Mouse (Mus musculus) liver, embryonic 13.5 days (tissue): ENCODE data around the gene Hnrnpu. TPM values are rescaled to one million over a fixed set of nuclear protein-coding genes. Genes with fewer than 3 reads are reported as not detected.
"Not testable (repeated sequence)": the region's sequence is repeated elsewhere in the genome, so short reads cannot be mapped to it uniquely, and the experiment has no call there.

Source experiments
- ATAC-seq: fragments of 200-750 bp; cut with Nextera tagmentation; 2 replicates; pipeline ENCODE4 v1.8.0; 2017; ENCODE audit warnings: low read depth, mild to moderate bottlenecking, moderate number of reproducible peaks, moderate library complexity
- DNase-seq: peaks from one replicate; pipeline ENCODE4 v3.0.0; 2022
- H3K27ac ChIP-seq: fragments of 300-500 bp; sonication (generic); 2 replicates; pipeline ENCODE4 v1.5.1; 2015; ENCODE audit warnings: moderate library complexity, mild to moderate bottlenecking, inconsistent platforms
- H3K27me3 ChIP-seq: fragments of 300-500 bp; sonication (generic); 2 replicates; pipeline ENCODE4 v1.6.1; 2015; ENCODE audit warnings: mild to moderate bottlenecking, inconsistent platforms
- H3K36me3 ChIP-seq: fragments of 300-500 bp; sonication (generic); 2 replicates; pipeline ENCODE4 v1.6.1; 2015; ENCODE audit warnings: mild to moderate bottlenecking, inconsistent platforms
- H3K4me1 ChIP-seq: fragments of 300-500 bp; sonication (generic); replicated peaks from 2 replicates; pipeline ENCODE4 v1.6.1; 2015; ENCODE audit warnings: inconsistent platforms
- H3K4me2 ChIP-seq: fragments of 300-500 bp; sonication (generic); 2 replicates; pipeline ENCODE4 v1.6.1; 2015; ENCODE audit warnings: inconsistent platforms, mild to moderate bottlenecking, moderate library complexity
- H3K4me3 ChIP-seq: fragments of 300-500 bp; sonication (generic); replicated peaks from 2 replicates; pipeline ENCODE4 v1.5.1; 2015; ENCODE audit warnings: mild to moderate bottlenecking, inconsistent platforms
- H3K9ac ChIP-seq: fragments of 300-500 bp; sonication (generic); 2 replicates; pipeline ENCODE4 v1.6.1; 2015; ENCODE audit warnings: mild to moderate bottlenecking, inconsistent platforms
- H3K9me3 ChIP-seq: fragments of 300-500 bp; sonication (generic); replicated peaks from 2 replicates; pipeline ENCODE4 v1.6.1; 2016; ENCODE audit warnings: inconsistent platforms
- WGBS: fragments of 180-500 bp; shearing (Covaris S2); methylation state at CpG from one replicate; pipeline ENCODE4 v1.1.7; 2015; ENCODE audit not compliant: insufficient replicate concordance; 5-methylcytosine and 5-hydroxymethylcytosine counted together
- polyA plus RNA-seq: library from polyadenylated mRNA; unstranded; fragments of >200 nt; fragmentation: Nextera tagmentation; extraction: Ambion mirVana; gene quantifications from 2 replicates; pipeline ENCODE4 v1.2.1, GENCODE M21; 2015

The Hnrnpu gene
- polyA plus RNA-seq, 1 experiment from 2014 or later: 177 TPM

GRCm38 (mm10) chr1:178360702-178361101 is 23.1 kb upstream of the Hnrnpu start:
- H3K27ac ChIP-seq: no peak overlapping the region
- no peaks in the 10 kb centered on the region for H3K27me3 ChIP-seq
- no peaks in the 10 kb centered on the region for H3K36me3 ChIP-seq
- DNase-seq: no peak
- H3K4me2 ChIP-seq: no peak overlapping the region
- 57% methylated on average over 2 of the region's 2 CpGs for WGBS
- no peak overlapping the region for H3K4me3 ChIP-seq
- ATAC-seq: no peak
- H3K4me1 ChIP-seq: no peaks in the 10 kb centered on the region
- H3K9ac ChIP-seq: no peak overlapping the region
- H3K9me3 ChIP-seq: no peaks in the 10 kb centered on the region

GRCm38 (mm10) chr1:178360264-178360663 is 22.7 kb upstream of the Hnrnpu start:
- no peak overlapping the region for H3K9ac ChIP-seq
- H3K27ac ChIP-seq: no peak overlapping the region
- ATAC-seq (no peak), DNase-seq (no peak)
- H3K36me3 ChIP-seq: no peaks in the 10 kb centered on the region
- no peak overlapping the region for H3K4me3 ChIP-seq
- no peaks in the 10 kb centered on the region for H3K27me3 ChIP-seq
- no peaks in the 10 kb centered on the region for H3K9me3 ChIP-seq
- WGBS: 61% methylated on average over 11 of the region's 11 CpGs
- H3K4me1 ChIP-seq: no peaks in the 10 kb centered on the region
- H3K4me2 ChIP-seq: no peak overlapping the region

- H3K9me3 ChIP-seq: no peaks in the 10 kb centered on the region
- H3K4me3 ChIP-seq: no peak overlapping the region
- no peak for DNase-seq
- no peaks in the 10 kb centered on the region for H3K4me1 ChIP-seq
- H3K27ac ChIP-seq: no peak overlapping the region
- H3K9ac ChIP-seq: no peak overlapping the region
- no peaks in the 10 kb centered on the region for H3K36me3 ChIP-seq
- no peaks in the 10 kb centered on the region for H3K27me3 ChIP-seq
- 69% methylated on average over 12 of the region's 12 CpGs for WGBS
- H3K4me2 ChIP-seq: no peak overlapping the region
- ATAC-seq: no peak
Observed at GRCm38 (mm10) chr1:178357776-178358710, 20.4 kb upstream of the Hnrnpu start.

GRCm38 (mm10) chr1:178354576-178354975 is 17.0 kb upstream of the Hnrnpu start:
- no peak overlapping the region for H3K27ac ChIP-seq
- no peaks in the 10 kb centered on the region for H3K4me1 ChIP-seq
- H3K4me3 ChIP-seq: no peak overlapping the region
- H3K4me2 ChIP-seq: no peak overlapping the region
- ATAC-seq (no peak), DNase-seq (no peak)
- 43% methylated on average over 3 of the region's 3 CpGs for WGBS
- no peak overlapping the region for H3K9ac ChIP-seq
- H3K27me3 ChIP-seq: no peaks in the 10 kb centered on the region
- no peaks in the 10 kb centered on the region for H3K36me3 ChIP-seq
- no peaks in the 10 kb centered on the region for H3K9me3 ChIP-seq

GRCm38 (mm10) chr1:178351643-178352042 is 14.0 kb upstream of the Hnrnpu start:
- no peaks in the 10 kb centered on the region for H3K36me3 ChIP-seq
- DNase-seq (no peak), ATAC-seq (no peak)
- H3K9ac ChIP-seq: no peak overlapping the region
- H3K9me3 ChIP-seq: no peaks in the 10 kb centered on the region
- H3K27ac ChIP-seq: no peak overlapping the region
- no peak overlapping the region for H3K4me2 ChIP-seq
- no peak overlapping the region for H3K4me3 ChIP-seq
- H3K27me3 ChIP-seq: no peaks in the 10 kb centered on the region
- H3K4me1 ChIP-seq: no peaks in the 10 kb centered on the region

GRCm38 (mm10) chr1:178350792-178351191 is 13.2 kb upstream of the Hnrnpu start:
- Histone ChIP-seq H3K4me1 (no peaks in the 10 kb centered on the region), H3K27ac (no peak overlapping the region), H3K9ac (no peak overlapping the region), H3K9me3 (no peaks in the 10 kb centered on the region), H3K4me3 (no peak overlapping the region), H3K27me3 (no peaks in the 10 kb centered on the region), H3K36me3 (no peaks in the 10 kb centered on the region), H3K4me2 (no peak overlapping the region)
- DNase-seq: no peak
- no peak for ATAC-seq
- 82% methylated on average over 2 of the region's 2 CpGs for WGBS

- not testable (repeated sequence) for H3K4me1 ChIP-seq, H3K36me3 ChIP-seq, DNase-seq, H3K27ac ChIP-seq, H3K4me3 ChIP-seq, H3K9me3 ChIP-seq, H3K9ac ChIP-seq, H3K27me3 ChIP-seq, ATAC-seq, H3K4me2 ChIP-seq
- 75% methylated on average over 10 of the region's 10 CpGs for WGBS
Observed at GRCm38 (mm10) chr1:178344071-178344805, 6.6 kb upstream of the Hnrnpu start.

- 61% methylated on average over 5 of the region's 5 CpGs for WGBS
- ATAC-seq (no peak), DNase-seq (no peak)
- H3K9ac ChIP-seq: no peak overlapping the region
- H3K4me3 ChIP-seq: no peak overlapping the region
- no peak overlapping the region for H3K4me2 ChIP-seq
- peaks cover 17% of the 10 kb centered on the region for H3K4me1 ChIP-seq
- no peaks in the 10 kb centered on the region for H3K36me3 ChIP-seq
- no peaks in the 10 kb centered on the region for H3K27me3 ChIP-seq
- H3K27ac ChIP-seq: no peak overlapping the region
- no peaks in the 10 kb centered on the region for H3K9me3 ChIP-seq
Observed at GRCm38 (mm10) chr1:178342612-178343011, 5.0 kb upstream of the Hnrnpu start.

- DNase-seq: no peak
- H3K4me1 ChIP-seq: peaks cover 17% of the 10 kb centered on the region
- H3K4me2 ChIP-seq: no peak overlapping the region
- WGBS: 50% methylated on average over 1 of the region's 1 CpGs
- no peak overlapping the region for H3K27ac ChIP-seq
- no peaks in the 10 kb centered on the region for H3K9me3 ChIP-seq
- H3K36me3 ChIP-seq: no peaks in the 10 kb centered on the region
- H3K27me3 ChIP-seq: no peaks in the 10 kb centered on the region
- no peak overlapping the region for H3K9ac ChIP-seq
- no peak for ATAC-seq
- no peak overlapping the region for H3K4me3 ChIP-seq
Observed at GRCm38 (mm10) chr1:178342063-178342462, 4.5 kb upstream of the Hnrnpu start.

- no peak for ATAC-seq
- H3K9ac ChIP-seq: no peak overlapping the region
- no peak overlapping the region for H3K4me2 ChIP-seq
- H3K4me1 ChIP-seq: peaks cover 17% of the 10 kb centered on the region
- H3K27ac ChIP-seq: no peak overlapping the region
- 67% methylated on average over 3 of the region's 3 CpGs for WGBS
- H3K27me3 ChIP-seq: no peaks in the 10 kb centered on the region
- no peaks in the 10 kb centered on the region for H3K9me3 ChIP-seq
- DNase-seq: no peak
- no peak overlapping the region for H3K4me3 ChIP-seq
- H3K36me3 ChIP-seq: no peaks in the 10 kb centered on the region
Observed at GRCm38 (mm10) chr1:178341435-178341834, 3.8 kb upstream of the Hnrnpu start.

GRCm38 (mm10) chr1:178340213-178340612 is 2.6 kb upstream of the Hnrnpu start:
- WGBS: 79% methylated on average over 2 of the region's 2 CpGs
- DNase-seq (no peak), ATAC-seq (no peak)
- peaks cover 18% of the 10 kb centered on the region for H3K4me1 ChIP-seq
- no peaks in the 10 kb centered on the region for H3K27me3 ChIP-seq
- H3K9me3 ChIP-seq: no peaks in the 10 kb centered on the region
- H3K4me2 ChIP-seq: no peak overlapping the region
- peaks cover 4% of the 10 kb centered on the region for H3K36me3 ChIP-seq
- no peak overlapping the region for H3K9ac ChIP-seq
- no peak overlapping the region for H3K4me3 ChIP-seq
- no peak overlapping the region for H3K27ac ChIP-seq
